Mouse (Mus musculus) MEL (cell line): ENCODE data around the gene Cdca5.

ENCODE experiments used
- CTCF ChIP-seq, 3 experiments: IDR thresholded peaks in 2 of 3; conservative IDR thresholded peaks in 1 of 3; 2 replicates each; pipeline ENCODE4 v1.5.1; 2011 to 2012; ENCODE audit warnings: low read length in 3 of 3, low read depth in 2 of 3, mild to moderate bottlenecking in 2 of 3, improper control_type of control experiment in 1 of 3, inconsistent platforms in 1 of 3, mixed read lengths in 1 of 3, moderate library complexity in 1 of 3; ENCODE audit not compliant: control insufficient read depth in 1 of 3, insufficient read depth in 1 of 3, poor library complexity in 1 of 3, severe bottlenecking in 1 of 3
- EP300 ChIP-seq, 2 experiments: IDR thresholded peaks; 2 replicates each; pipeline ENCODE4 v1.6.1; 2011; ENCODE audit warnings: improper control_type of control experiment in 2 of 2, low read length in 2 of 2, low read depth in 1 of 2, mild to moderate bottlenecking in 1 of 2
- GATA1 ChIP-seq: IDR thresholded peaks from 2 replicates; pipeline ENCODE4 v1.6.1; 2011; ENCODE audit warnings: low read depth, low read length, improper control_type of control experiment
- MAX ChIP-seq: IDR thresholded peaks from 2 replicates; pipeline ENCODE4 v1.6.1; 2011; ENCODE audit warnings: low read length, improper control_type of control experiment
- MEF2A ChIP-seq: IDR thresholded peaks from 2 replicates; pipeline ENCODE4 v1.6.1; 2014; ENCODE audit warnings: low read depth, mild to moderate bottlenecking, inconsistent platforms, low read length, improper control_type of control experiment; ENCODE audit not compliant: poor library complexity, insufficient replicate concordance, severe bottlenecking; ENCODE audit errors: extremely low read depth
- POLR2A ChIP-seq, 2 experiments: IDR thresholded peaks; 2 replicates each; pipeline ENCODE4 v1.6.1; 2011 to 2012; ENCODE audit warnings: low read length in 2 of 2, mild to moderate bottlenecking in 2 of 2, control low read depth in 1 of 2, improper control_type of control experiment in 1 of 2, low read depth in 1 of 2, moderate library complexity in 1 of 2; ENCODE audit not compliant: control insufficient read depth in 1 of 2, insufficient read depth in 1 of 2, poor library complexity in 1 of 2
- POLR2AphosphoS2 ChIP-seq: IDR thresholded peaks from 2 replicates; pipeline ENCODE4 v1.6.1; 2011; ENCODE audit warnings: low read length, improper control_type of control experiment
- RAD21 ChIP-seq: IDR thresholded peaks from 2 replicates; pipeline ENCODE4 v1.6.1; 2011; ENCODE audit warnings: mild to moderate bottlenecking, low read depth, low read length, improper control_type of control experiment
- RCOR1 ChIP-seq: IDR thresholded peaks from 2 replicates; pipeline ENCODE4 v1.6.1; 2012; ENCODE audit warnings: low read depth, mild to moderate bottlenecking, inconsistent platforms, low read length, improper control_type of control experiment
- TAL1 ChIP-seq: IDR thresholded peaks from 2 replicates; pipeline ENCODE4 v1.6.1; 2012; ENCODE audit warnings: mild to moderate bottlenecking, inconsistent platforms, low read length, moderate library complexity, mixed read lengths
- USF1 ChIP-seq: IDR thresholded peaks from 2 replicates; pipeline ENCODE4 v1.6.1; 2014; ENCODE audit warnings: low read depth, mild to moderate bottlenecking, inconsistent platforms, low read length, improper control_type of control experiment, moderate library complexity
- USF2 ChIP-seq, 2 experiments: IDR thresholded peaks; 2 replicates each; pipeline ENCODE4 v1.6.1; 2011 to 2012; ENCODE audit warnings: improper control_type of control experiment in 2 of 2, low read length in 2 of 2, borderline replicate concordance in 1 of 2, inconsistent platforms in 1 of 2, low read depth in 1 of 2, mild to moderate bottlenecking in 1 of 2; ENCODE audit not compliant: insufficient read depth in 1 of 2

DNA sequence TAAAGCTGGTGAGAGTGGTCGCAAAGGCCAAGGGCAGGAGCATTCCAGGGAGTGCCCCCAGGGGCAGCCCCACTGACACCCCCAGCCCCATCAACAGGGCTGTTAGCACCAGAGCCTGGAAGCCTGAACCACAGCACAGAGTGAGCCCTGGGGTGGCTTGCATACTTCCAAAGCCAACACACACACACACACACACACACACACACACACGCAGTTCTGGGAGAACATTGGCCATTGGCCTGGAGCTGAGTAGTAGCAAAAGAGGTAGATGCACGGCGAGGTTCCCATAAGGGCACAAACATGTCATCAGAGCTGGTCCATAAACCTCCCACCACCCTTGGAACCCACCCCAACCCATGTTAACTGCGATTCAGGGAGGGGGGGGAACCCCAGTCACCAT, 18.2 kb upstream of the Cdca5 start:
- TF ChIP-seq POLR2A (IDR thresholded peaks at IDR 0.05; ENCODE audit: control insufficient read depth in 1 of 2, insufficient read depth in 1 of 2, low read depth in 1 of 2, low read length in 2 of 2, poor library complexity in 1 of 2) (no peak), GATA1 (no peak), USF2 (IDR thresholded peaks at IDR 0.05; ENCODE audit: borderline replicate concordance in 1 of 2, insufficient read depth in 1 of 2, low read depth in 1 of 2, low read length in 2 of 2) (no peak), EP300 (IDR thresholded peaks at IDR 0.05; ENCODE audit: low read depth in 1 of 2, low read length in 2 of 2) (no peak), RAD21 (no peak), CTCF (IDR thresholded peaks at IDR 0.05 in 2 of 3, conservative IDR thresholded peaks at IDR 0.05 in 1 of 3; ENCODE audit: control insufficient read depth in 1 of 3, insufficient read depth in 1 of 3, low read depth in 2 of 3, low read length in 3 of 3, poor library complexity in 1 of 3, severe bottlenecking in 1 of 3) (no peak), MAX (no peak), POLR2AphosphoS2 (no peak), MEF2A (no peak), USF1 (no peak), TAL1 (no peak), RCOR1 (no peak)
